21 mouse cellular contexts compared by ENCODE assay signal in the genomic region with DNA sequence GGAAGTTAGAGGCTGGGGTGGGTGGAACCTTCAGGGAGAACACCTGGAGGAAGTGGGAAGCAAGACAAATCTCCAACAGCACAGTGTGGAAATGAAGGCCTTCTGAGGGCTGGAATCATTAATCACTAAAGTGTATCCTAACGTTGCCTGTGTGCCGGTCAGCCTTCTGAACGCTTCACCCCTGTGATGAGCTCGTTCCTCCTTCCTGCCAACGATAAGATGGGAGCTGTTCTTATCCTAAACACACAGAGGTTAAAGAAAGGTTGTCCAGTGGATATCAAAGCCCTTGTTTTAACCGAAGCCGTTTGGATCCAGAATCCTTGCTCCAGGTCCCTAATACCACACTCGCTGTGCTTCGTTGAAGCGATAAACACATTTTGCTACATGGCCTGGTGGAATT.
DNase-seq lines count a peak whose midpoint lies in the region; ATAC-seq lines count a peak whose summit lies in the region.
"Had no signal": no experiment of that assay in that cellular context is flagged by ENCODE, and none has a peak within 500 bp of the region (broad histone marks: within the 10 kb centered on the region; RNA-seq: fewer than 3 reads in every experiment).

No protein-coding gene starts in this region.

- DNase-seq in kidney, postnatal 10 days, result no peak
- DNase-seq in liver, embryonic 11.5 days (ENCODE audit: low spot score), result no peak
- DNase-seq in cerebellum, adult 18-20 months, result no peak
- DNase-seq: adrenal gland, postnatal 14 days; cerebellum, adult 2 months; cerebellum, postnatal 10 days; gastrocnemius, postnatal 36 days; heart, adult 11 months; heart, postnatal 10 days had no signal

- H3K9ac ChIP-seq in kidney, embryonic 15.5 days, result no peak overlapping the region
- no peak overlapping the region; the same call in 1 of the 2 replicates for H3K9ac ChIP-seq in liver, embryonic 12.5 days
- no peak overlapping the region for H3K9ac ChIP-seq in liver, embryonic 11.5 days (ENCODE audit: low read depth, low read length)
- H3K9ac ChIP-seq in liver, embryonic 15.5 days, result no peak overlapping the region
- H3K9ac ChIP-seq: forebrain, embryonic 15.5 days; hindbrain, embryonic 13.5 days had no signal

- H3K4me3 ChIP-seq in kidney, embryonic 15.5 days (replicated peaks), result no peak overlapping the region
- H3K4me3 ChIP-seq in liver, embryonic 12.5 days, result no peak overlapping the region
- H3K4me3 ChIP-seq in liver, embryonic 11.5 days (ENCODE audit: low read depth, low read length), result no peak overlapping the region
- H3K4me3 ChIP-seq in brown adipose tissue, adult 24 weeks (ENCODE audit: insufficient read depth, low read depth, low read length), result no peak overlapping the region
- H3K4me3 ChIP-seq in liver, embryonic 15.5 days (replicated peaks), result no peak overlapping the region
- H3K4me3 ChIP-seq: embryonic facial prominence, embryonic 10.5 days; erythroblast, embryonic 14.5 days; forebrain, embryonic 10.5 days; forebrain, embryonic 15.5 days; heart, embryonic 10.5 days; hindbrain, embryonic 13.5 days had no signal

- H3K4me1 ChIP-seq in kidney, embryonic 15.5 days, result peaks cover 14% of the 10 kb centered on the region
- peaks cover 55% of the 10 kb centered on the region for H3K4me1 ChIP-seq in liver, embryonic 12.5 days
- peaks cover 33% of the 10 kb centered on the region for H3K4me1 ChIP-seq in liver, embryonic 11.5 days (replicated peaks; ENCODE audit: control insufficient read depth, insufficient read depth, low read length)
- peaks cover 28% of the 10 kb centered on the region for H3K4me1 ChIP-seq in brown adipose tissue, adult 24 weeks (ENCODE audit: control insufficient read depth, insufficient read depth, insufficient read length, low read length)
- H3K4me1 ChIP-seq in liver, embryonic 15.5 days (replicated peaks), result peaks cover 44% of the 10 kb centered on the region
- H3K4me1 ChIP-seq: forebrain, embryonic 15.5 days had no signal

- no peaks in the 10 kb centered on the region for H3K27me3 ChIP-seq in kidney, embryonic 15.5 days
- no peaks in the 10 kb centered on the region for H3K27me3 ChIP-seq in liver, embryonic 12.5 days (replicated peaks)
- no peaks in the 10 kb centered on the region for H3K27me3 ChIP-seq in liver, embryonic 11.5 days (replicated peaks; ENCODE audit: control insufficient read depth, insufficient read depth, low read length)
- H3K27me3 ChIP-seq in liver, embryonic 15.5 days, result no peaks in the 10 kb centered on the region
- H3K27me3 ChIP-seq: CH12.LX; forebrain, embryonic 15.5 days; hindbrain, embryonic 13.5 days had no signal

- ATAC-seq in kidney, embryonic 15.5 days (replicated peaks; ENCODE audit: low FRiP score), result no peak
- peak; percentile 39; the same call in 1 of the 2 replicates for ATAC-seq in liver, embryonic 12.5 days
- ATAC-seq in liver, embryonic 11.5 days (replicated peaks; ENCODE audit: low FRiP score), result no peak
- ATAC-seq in liver, embryonic 15.5 days (ENCODE audit: insufficient read depth), result no peak
- ATAC-seq: forebrain, embryonic 15.5 days; hindbrain, postnatal 0 days had no signal

- 55% methylated on average over 10 of the region's 10 CpGs for WGBS in kidney, embryonic 15.5 days
- WGBS in liver, embryonic 12.5 days (ENCODE audit: insufficient replicate concordance), result 51% methylated on average over 10 of the region's 10 CpGs
- WGBS in liver, embryonic 11.5 days, result 57% methylated on average over 10 of the region's 10 CpGs
- 55% methylated on average over 10 of the region's 10 CpGs for WGBS in liver, embryonic 15.5 days (ENCODE audit: insufficient replicate concordance)

- no peak overlapping the region for H3K4me2 ChIP-seq in kidney, embryonic 15.5 days
- no peak overlapping the region for H3K4me2 ChIP-seq in liver, embryonic 12.5 days
- no peak overlapping the region for H3K4me2 ChIP-seq in liver, embryonic 11.5 days
- no peak overlapping the region for H3K4me2 ChIP-seq in liver, embryonic 15.5 days
- H3K4me2 ChIP-seq: forebrain, embryonic 15.5 days; hindbrain, embryonic 13.5 days had no signal

- H3K36me3 ChIP-seq in kidney, embryonic 15.5 days, result no peaks in the 10 kb centered on the region
- peaks cover 63% of the 10 kb centered on the region for H3K36me3 ChIP-seq in liver, embryonic 12.5 days
- H3K36me3 ChIP-seq in liver, embryonic 11.5 days (ENCODE audit: control insufficient read depth, insufficient read depth, low read length), result no peaks in the 10 kb centered on the region
- H3K36me3 ChIP-seq in liver, embryonic 15.5 days (replicated peaks), result peaks cover 26% of the 10 kb centered on the region
- H3K36me3 ChIP-seq: forebrain, embryonic 15.5 days had no signal

- H3K27ac ChIP-seq in kidney, embryonic 15.5 days, result peak overlapping the region; percentile 54; the same call in 1 of the 2 replicates
- H3K27ac ChIP-seq in liver, embryonic 12.5 days, result peak overlapping the region; percentile 57; the same call in 1 of the 2 replicates
- H3K27ac ChIP-seq in liver, embryonic 11.5 days (ENCODE audit: low read depth, low read length), result no peak overlapping the region
- H3K27ac ChIP-seq in brown adipose tissue, adult 24 weeks (replicated peaks; ENCODE audit: low read depth, low read length), result peak overlapping the region; percentile 29; the same call in 1 of the 2 replicates
- peak overlapping the region; percentile 22; the same call in 1 of the 2 replicates for H3K27ac ChIP-seq in liver, embryonic 15.5 days (replicated peaks)
- H3K27ac ChIP-seq: embryonic facial prominence, embryonic 10.5 days; forebrain, embryonic 10.5 days; forebrain, embryonic 15.5 days; heart, embryonic 10.5 days; hindbrain, embryonic 13.5 days; hindbrain, postnatal 0 days had no signal

- H3K9me3 ChIP-seq in kidney, embryonic 15.5 days (replicated peaks), result no peaks in the 10 kb centered on the region
- no peaks in the 10 kb centered on the region for H3K9me3 ChIP-seq in liver, embryonic 12.5 days (replicated peaks)
- H3K9me3 ChIP-seq in liver, embryonic 11.5 days (ENCODE audit: control insufficient read depth, low read length), result no peaks in the 10 kb centered on the region
- no peaks in the 10 kb centered on the region for H3K9me3 ChIP-seq in liver, embryonic 15.5 days (replicated peaks)
- H3K9me3 ChIP-seq: embryonic facial prominence, embryonic 10.5 days; forebrain, embryonic 10.5 days; forebrain, embryonic 15.5 days; heart, embryonic 10.5 days; hindbrain, embryonic 13.5 days had no signal
